Mouse (Mus musculus): ENCODE measurements around the gene Slc16a7.

Gene Slc16a7

DNA sequence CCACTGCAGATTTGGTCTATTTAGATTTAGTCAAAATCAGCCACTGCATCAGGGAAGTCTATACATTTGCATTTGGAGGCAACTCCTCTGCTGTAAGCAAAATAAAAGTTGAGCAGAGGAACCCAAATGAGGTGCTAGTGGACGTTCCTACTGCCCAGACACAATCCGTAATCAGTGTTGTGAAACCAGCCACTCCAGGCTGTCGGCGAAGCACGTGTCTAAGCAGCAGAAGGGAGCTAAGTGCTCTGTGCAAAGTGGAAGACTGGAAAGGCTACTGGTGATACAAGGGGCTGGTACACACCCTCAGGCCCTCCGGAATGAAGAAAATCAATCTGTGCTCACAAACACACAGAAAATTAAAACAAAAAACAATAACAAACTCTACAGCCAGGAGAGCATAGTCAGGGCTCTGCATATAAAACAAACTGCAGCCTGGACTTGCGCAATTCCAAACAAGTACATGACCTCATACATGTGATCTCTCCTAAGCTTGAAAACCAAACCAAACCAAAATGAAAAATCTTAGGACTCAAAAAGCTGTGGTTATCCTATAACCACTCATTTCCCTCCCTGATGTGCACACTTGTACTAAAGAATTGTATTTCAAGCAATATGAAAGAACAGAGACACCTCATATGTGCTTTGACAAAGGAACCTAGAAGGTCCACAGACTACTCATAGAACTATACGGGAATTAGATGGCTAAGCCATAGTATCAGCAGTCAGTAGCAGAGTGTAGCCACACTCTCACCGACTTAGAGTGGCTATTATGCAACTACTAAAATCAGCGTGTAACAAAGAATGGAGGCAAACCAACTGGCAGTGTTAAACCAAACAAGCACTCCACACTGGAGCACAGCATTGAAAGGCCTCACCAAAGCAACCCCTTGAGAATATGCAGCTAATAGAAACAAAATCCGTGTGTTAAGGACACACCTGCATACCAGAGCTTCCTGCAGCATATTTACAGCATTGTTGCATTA lies 67.5 kb downstream of the Slc16a7 start:
- DNase-seq, result no peak

DNA sequence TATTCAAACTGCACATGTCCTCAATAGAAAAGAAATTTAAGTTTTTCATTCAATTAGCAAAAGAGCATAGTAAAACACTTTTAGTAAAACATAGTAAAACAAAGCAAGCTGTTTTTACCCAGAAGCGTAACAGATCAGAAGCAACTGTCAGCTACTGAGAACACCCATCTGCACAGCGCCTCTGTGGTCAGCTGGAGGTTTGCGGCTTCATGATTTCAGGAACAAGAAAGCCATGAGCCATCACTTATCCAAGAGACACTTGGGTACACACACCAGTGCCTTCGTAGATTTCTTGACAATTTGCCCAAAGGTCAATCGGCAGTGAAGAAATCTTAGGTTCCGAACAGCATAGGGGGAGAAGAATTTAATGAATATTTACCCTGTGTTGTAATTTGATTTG lies 71.9 kb downstream of the Slc16a7 start:
- no peak for DNase-seq

DNA sequence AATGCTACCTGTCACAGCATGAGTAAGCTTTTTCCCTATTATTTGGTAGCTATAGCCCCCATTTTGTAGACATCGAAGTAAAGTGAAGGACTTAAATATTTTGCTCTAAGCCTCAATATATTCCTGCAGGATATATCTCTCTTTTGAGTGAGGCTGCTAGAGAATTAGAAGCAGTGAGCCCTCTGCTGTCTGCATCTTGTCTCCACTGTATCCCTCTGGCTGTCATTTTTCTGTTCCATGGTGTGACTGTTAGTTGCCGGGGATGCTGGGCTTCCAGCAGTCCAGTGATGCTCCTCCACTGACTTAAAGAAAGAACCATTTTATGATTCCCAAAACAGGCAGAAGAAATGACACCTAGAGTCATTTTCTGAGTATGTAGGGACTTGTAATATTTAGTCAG lies 78.4 kb downstream of the Slc16a7 start:
- DNase-seq, result no peak

DNA sequence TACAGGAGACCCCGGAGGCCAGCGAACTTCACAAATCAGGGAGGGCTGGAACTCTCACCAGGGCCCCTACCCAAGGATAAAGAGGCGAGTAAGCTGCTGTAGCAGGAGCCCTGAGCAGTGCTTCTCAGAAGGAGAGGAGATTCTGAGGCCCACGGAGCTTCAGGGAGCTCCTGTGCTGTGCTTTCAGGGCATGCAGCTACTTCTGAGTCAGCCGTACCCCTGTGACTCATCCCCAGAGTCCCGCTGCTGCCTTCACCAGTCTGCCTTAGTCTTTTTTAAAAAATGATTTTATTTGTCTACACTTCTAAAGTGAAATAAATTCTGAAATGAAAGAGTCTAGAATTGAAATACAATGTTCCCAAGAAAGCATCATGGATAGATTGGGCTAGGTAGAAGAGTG lies 91.2 kb downstream of the Slc16a7 start:
- no peak for DNase-seq

DNA sequence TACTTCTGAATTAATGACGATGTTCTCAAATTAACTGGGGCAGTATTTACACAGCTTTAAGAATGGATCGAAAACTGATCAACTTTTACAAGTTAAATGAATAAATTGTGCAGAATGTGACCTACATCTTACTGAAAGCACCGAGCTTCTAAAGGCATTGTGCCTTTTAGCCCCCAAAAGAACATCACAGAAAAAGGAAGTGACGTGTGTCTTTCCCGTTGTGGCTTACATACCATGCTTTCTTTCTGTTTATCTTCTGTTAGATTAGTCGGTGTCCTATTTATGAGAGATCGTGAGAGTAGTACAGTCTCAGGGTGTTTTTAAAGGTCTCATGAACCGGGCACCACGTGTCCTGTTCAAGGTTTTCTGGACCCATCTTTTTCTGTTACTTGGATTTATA lies 98.9 kb downstream of the Slc16a7 start:
- DNase-seq, result no peak

DNA sequence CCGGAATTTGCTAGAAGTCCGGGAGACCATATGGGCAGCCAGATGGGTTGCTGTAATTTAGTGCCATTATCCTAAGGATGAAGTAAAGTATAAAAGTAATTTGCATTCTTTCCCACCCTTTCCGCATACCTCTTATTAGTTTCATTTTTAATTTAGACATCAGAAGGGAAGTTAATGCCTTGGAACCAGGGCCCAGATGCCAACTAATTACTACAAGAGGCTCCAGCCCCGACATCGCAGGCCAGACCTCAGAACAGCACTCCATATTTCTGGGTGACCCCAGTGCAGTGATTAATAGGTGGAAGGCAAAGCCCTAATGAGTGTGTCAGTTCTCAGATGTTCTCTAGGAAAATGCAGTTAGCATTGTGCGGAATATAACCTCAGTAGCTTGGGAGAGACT lies 100.7 kb downstream of the Slc16a7 start:
- no peak for DNase-seq

DNA sequence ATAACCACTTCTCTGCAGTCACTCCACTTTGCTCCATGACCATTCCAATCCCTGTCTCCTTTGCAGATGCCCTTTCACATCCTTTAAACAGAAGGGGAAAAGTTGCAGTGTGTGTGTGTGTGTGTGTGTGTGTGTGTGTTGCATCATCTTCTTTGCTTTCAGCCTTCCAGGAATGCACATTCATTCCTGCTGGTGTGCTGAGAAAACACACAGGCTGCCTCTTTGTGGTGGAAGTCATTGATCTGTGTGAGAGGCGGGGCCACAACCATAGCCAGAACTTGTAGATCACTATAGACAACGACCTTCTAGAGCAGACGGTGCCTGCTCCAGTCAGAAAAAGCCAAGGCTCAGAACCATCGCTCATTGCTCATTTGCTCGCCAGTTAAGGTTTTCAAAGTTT lies 103.9 kb downstream of the Slc16a7 start:
- DNase-seq, result no peak

DNA sequence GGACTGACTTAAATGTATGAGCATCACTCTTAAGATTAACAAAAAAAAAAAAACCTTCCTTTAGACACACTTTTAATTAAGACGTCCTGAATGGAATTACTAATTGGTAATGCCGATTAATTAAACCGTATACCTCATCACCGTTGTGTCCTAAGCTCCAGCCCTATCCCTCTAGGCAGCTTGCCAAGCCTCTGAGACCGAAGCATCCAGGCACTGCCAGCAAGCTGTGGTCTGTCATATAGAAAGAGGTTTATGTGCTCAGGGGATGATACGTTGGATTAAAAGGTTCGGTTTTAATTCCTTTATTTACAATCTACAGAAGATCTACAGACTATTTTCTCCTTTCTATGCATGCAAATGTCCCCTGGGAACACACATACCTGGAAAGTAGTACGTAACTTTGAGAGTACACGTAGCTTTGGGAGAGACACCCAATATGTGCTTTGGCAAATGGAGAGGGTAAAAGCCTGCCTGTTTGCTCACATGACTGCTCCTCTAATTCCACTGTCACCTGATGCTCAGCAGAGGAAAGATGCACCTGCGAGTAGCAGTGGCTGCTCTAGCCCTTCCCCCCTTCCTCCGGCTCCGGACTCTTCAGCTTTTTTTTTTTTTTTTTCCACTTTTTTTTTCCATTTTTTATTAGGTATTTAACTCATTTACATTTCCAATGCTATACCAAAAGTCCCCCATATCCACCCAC lies 114.0 kb downstream of the Slc16a7 start:
- DNase-seq, result no peak

DNA sequence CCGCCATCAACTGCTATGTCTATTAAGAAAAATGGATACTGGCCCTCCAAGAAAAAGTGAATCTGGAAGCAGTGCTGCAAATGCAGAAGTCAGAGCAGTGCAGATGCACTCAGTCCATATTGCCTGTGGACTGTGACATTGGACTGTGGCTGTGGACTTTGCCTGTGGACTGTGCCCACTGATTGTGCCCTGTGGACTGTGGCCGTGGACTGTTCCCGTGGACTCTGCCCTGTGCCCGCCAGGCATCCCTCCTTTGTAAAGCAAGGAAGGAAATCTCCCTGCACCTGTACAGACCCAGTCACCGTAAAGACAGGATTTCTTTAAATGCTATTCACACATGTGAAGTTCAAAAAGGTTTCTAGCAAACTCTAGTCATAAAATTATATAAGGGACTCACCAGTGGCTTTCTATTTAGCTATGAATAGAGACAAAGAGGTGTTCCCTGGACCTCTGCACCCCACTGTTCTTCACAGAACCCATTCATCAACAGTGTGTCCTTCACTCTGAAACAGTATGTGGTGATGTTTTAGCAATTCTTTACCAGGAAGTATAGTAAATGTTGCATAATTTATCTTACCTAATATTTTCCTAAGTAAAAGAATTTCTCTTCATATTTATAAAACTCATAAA lies 114.6 kb downstream of the Slc16a7 start:
- DNase-seq, result no peak

DNA sequence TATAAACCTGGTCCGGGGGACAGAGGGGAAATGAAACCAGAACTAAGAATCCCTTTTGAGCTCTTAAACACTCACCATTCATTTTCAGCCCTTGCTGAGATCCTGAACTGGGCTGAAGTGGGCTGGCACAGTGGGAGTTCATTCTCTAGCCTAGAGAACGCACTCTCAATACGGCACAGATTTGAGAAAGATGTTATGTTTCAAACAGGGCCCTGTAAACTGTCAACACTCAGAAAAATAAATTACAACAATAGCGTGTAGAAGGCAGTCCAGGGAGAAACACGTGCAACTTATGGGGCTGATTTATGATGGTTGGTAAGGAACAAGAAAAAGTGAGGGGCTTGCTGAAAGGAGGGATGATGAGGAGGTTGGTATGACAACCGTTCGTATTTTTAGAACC lies 115.5 kb downstream of the Slc16a7 start:
- no peak for DNase-seq

DNA sequence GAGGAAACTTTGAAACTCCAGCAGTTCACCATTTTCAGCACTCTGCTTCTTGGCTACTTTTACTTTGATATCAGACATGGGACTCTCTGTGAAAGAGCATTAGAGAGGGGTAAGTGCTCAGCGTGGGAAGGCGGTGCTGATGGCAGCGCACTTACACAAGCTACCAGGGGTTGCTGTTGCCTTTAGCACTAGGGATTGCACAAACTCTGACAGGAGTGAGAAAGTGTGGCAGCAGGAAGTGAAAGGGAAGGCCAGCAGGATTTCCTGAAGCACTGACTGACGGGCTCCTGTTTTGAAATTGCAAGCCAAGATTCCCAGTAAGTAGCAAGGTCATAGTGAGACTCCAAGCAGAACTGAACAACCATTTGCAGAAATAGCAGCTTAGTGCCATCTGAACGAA lies 117.8 kb downstream of the Slc16a7 start:
- no peak for DNase-seq

DNA sequence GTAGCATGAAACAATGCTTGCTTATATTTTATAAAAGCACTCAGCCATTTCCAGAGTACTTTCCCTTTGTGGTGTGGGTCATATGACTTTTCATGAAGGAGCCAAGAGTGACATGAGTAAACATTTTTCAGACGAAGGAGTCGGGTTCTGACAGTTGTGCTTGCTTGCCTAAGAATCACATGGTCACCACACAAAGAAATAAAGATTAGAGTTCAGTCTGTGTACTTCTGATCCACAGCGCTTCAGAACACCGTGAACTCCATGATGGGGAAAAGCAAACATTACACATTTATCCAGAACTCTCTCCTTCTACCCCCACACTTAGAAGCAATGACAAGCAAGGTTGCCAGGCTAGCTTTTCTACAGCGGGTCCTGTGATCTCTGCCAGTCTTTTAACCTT lies 119.0 kb downstream of the Slc16a7 start:
- no peak for DNase-seq

DNA sequence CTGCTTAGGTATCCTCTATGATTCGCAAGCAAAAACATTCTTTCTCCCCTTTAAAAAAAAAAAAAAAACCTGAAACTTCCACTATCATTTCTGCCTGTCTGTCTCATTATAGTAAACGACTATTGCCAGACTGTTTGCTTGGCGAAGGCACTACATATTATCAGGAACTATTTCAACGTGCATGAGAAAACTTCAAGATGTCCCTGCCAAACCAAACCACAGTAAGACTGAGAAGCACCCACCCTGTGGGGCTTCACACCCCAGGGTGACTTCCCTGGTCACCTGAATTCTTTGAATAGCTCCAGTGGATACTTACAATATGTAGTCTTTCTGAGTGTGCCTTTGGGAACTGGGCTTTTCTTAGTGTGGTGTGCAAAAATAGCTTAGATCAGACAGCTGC lies 122.9 kb downstream of the Slc16a7 start:
- no peak for DNase-seq

DNA sequence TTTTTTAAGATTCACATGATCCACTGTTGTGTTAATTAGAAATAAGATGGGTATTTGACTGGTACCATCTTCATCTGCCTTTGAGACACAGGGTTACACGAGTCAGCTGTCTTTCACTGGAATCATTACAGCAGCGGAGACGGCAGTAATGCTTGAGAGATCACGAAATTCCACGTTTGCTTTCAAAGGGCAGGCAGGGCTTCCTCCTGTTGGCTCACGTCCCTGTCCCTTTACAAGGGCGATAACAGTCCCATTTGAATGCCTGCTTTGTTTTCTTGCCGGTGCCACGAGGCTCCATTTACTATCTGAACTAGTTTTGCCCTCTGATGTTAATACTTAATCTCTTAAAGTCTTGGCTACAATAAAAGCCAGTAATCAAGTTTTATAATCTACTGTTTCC lies 123.4 kb downstream of the Slc16a7 start:
- no peak for DNase-seq

DNA sequence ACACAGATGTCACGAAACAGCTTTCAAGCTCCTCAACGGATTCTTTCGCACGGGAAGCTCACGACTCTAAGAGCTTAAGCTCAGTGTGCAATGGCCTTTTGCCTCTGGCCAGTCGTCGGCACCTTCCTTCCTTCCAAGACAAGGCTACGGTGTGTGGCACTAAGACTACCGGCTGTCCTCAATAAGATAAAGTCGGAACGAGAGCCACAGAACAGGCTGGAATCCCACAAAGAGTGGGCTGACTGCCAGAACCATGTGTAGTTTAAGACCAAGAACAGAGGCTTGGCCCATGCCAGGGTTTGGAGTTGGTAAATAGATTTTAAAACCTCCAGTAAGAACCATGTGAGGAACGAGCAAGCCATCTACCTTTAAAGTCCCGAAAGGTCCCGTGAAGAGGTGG lies 123.8 kb downstream of the Slc16a7 start:
- DNase-seq, result peak; percentile 48

DNA sequence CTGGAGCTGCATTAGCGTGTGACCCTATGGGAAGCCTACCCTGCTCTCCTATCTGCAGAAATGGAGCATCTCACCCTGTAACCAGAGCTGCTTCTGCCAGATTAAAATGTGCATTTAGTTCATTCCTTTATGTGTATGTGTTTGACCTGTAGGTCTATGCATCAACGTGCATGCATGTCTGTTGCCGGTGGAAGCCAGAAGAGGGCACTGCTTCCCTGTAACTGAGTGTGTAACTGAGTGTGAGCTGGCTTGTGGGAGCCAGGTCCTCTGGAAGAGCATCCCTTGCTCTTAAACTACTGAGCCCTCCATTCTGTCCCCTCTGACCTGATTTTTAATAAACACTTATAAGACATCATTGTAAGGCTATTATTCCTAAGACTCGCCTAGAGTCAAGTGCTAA lies 124.3 kb downstream of the Slc16a7 start:
- peak; percentile 51 for DNase-seq

DNA sequence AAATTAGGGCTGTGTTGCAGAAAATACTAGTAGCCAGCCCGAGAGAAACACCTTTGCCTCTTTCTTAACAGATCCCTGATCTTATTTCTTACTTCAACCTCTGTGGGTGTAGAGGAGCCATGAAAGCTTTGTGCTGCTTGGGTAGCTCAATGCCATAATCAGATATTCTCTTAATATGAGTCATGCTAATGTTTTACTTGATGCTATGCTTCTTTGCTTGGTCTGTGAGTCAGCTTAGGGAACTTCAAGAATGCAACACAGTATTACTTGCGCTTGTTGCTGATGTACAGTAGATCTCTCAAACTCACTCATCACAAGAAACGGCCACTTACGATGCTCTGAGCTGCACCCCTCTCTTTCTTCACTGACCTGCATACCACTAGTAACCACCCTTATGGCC lies 133.4 kb downstream of the Slc16a7 start:
- no peak for DNase-seq

DNA sequence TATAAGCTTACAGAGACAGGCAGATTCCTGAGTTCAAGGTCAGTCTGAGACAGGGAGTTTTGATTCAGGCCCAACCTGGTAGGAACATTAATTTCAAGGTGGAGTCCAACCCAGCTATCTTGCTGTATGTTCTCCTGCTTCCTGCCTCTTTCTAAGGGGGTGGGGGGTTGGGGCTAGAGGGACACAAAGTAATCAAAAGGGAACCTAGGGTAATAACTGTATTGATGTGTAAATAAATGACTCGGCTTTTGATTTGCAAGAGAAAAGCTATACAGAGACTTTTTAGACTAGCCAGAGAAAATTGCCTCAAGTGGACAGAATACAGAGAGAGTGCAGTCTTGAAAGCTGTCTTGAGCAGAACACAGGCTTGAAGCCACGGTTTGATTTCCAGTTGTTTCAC lies 174.7 kb downstream of the Slc16a7 start:
- DNase-seq, result no peak

DNA sequence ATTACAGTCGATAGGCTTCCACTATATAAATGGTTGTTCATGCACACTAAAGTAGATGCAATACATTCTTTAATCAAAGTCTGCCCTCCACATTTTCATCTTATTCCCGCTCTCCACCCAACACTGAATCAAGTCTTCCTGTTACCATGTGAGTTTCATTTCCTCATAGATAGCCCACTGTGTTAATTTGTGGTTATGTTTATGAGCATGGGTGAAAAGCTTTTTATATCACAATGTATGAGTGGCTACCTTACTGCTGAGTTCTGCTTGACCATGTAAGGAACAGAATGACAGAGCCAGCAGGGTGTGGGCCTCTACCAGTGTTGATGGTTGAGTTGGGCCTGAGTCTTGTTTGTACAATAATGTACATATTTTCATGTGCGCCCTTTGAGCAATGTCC lies 175.5 kb downstream of the Slc16a7 start:
- DNase-seq, result no peak

DNA sequence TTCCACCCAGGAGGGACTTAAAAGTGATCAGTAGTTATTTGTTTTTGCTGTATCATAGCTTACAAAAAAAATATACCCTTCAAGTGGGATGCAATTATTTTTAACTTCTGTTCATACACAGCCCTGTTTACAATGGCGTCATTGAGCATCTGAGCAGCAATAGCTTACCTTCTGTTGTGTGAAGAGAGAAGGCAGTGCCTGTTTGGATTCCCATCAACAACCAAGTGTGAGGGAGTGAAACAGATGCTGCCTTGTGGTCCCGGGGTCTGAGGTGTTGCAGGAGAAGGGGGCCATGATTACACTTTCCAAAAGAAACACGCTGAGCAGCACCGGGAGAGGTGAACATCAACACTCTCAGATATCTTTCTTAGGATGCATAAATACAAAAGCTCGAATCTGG lies 201.7 kb downstream of the Slc16a7 start:
- no peak for DNase-seq

DNA sequence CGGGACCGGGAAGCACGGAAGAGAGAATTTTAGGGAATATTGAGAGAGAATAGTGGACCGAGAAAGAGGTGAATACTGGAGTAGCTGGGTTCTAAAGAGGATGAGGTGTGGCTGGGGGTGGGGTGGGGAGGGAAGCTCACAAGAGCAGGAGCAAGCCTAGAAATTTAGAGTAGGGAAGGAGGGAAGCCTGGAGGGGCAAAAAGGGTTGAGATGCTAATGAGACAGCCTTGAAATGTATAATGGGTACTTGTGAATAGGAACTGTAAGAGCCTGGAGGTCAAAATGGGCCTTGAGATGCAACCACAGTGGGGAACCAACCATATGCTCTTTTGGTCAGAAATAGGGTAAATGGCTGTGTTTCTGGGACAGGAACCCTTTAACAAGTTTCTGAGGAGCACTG lies 203.9 kb downstream of the Slc16a7 start:
- DNase-seq, result no peak

DNA sequence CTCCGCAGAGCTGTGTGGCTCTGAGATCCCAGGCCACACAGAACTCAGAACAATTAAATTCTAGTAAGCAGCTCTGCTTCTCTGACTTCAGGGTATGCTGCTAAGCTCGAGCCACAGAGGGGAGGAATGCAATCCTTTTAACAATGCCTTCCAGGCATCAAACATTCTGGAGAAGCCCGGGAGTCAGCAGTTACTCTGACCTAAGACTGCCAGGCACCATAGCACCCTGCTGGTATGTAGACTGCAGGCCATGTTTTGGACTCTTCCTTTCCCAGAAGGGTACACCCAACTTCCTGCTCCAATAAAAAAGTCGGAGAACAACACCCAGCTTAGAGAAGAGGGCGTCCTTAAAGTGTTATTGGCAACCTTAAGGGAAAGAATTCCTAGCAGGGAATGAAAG lies 205.1 kb downstream of the Slc16a7 start:
- no peak for DNase-seq

DNA sequence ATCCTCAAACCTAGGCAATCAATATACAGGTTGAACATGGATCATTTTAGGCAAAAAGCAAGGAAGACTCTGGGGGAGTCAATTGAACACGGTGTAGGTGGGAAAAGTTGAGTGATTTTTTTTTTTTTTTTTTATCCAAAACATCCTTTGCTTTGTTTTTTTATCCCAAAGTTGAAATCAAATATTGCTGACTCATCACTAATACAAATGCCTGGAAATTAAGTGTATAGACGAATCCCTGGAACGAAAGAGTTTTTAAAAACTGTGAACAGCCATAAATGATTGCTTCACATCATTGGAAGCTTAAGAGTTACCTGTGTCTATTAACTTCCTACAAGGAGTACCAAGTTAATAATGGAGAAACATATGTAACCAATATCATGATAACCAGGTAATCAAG lies 206.7 kb downstream of the Slc16a7 start:
- no peak for DNase-seq

DNA sequence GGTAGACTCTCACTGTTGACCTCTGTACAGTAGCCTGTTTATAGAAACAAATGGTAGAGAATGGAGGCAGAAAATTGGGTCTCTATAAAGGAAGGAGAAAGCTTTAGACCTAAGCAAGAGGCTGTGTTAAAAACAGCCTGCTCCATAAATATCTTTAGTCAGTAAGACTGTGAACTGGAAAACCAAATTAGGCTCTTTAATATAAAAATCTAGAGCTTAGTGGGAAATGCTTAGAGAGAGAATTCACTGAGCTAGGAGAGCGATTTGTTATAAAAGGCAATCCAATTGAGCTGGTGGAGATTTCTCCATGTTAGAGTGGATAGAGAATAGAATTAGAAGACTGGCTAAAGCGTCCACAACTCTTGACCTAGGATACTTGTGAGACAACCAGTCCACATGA lies 211.5 kb downstream of the Slc16a7 start:
- no peak for DNase-seq
